Mouse (Mus musculus): Measurements from ENCODE around the gene Ablim1.

GRCm38 (mm10) chr19:57257801-57258200, 56.9 kb downstream of the Ablim1 start:
- TF ChIP-seq CTCF (IDR thresholded peaks at IDR 0.05; ENCODE audit: control insufficient read depth, insufficient read depth, insufficient read length) (no peak), MYOG (IDR thresholded peaks at IDR 0.05; ENCODE audit: control insufficient read depth, extremely low read depth, insufficient read length) (no peak), USF1 (IDR thresholded peaks at IDR 0.05; ENCODE audit: low read depth) (no peak), MAX (IDR thresholded peaks at IDR 0.05) (no peak), CEBPB (IDR thresholded peaks at IDR 0.05; ENCODE audit: low read depth) (no peak), MYOD1 (IDR thresholded peaks at IDR 0.05; ENCODE audit: control insufficient read depth, insufficient read length, low read depth) (no peak), FOSL1 (IDR thresholded peaks at IDR 0.05; ENCODE audit: insufficient read depth, low read length, poor library complexity, severe bottlenecking) (no peak)

All from C2C12 (cell line).